Mouse (Mus musculus): ENCODE data around the gene Tctn1. TPM values are rescaled to one million over a fixed set of nuclear protein-coding genes. Genes with fewer than 3 reads are reported as not detected.

Gene Tctn1
- total RNA-seq, 1 experiment from 2014 or later: 8.8 TPM

GRCm38 (mm10) chr5:122251895-122252606 lies 12.2 kb downstream of the Tctn1 start:
- no peak for ATAC-seq (replicated peaks; ENCODE audit: low read depth, poor library complexity, severe bottlenecking)

- ATAC-seq (replicated peaks; ENCODE audit: low read depth, poor library complexity, severe bottlenecking): no peak
Observed at GRCm38 (mm10) chr5:122249281-122249680, 15.0 kb downstream of the Tctn1 start.

GRCm38 (mm10) chr5:122247934-122248333 lies 16.3 kb downstream of the Tctn1 start:
- ATAC-seq (replicated peaks; ENCODE audit: low read depth, poor library complexity, severe bottlenecking): no peak

- ATAC-seq (replicated peaks; ENCODE audit: low read depth, poor library complexity, severe bottlenecking): no peak
Observed at GRCm38 (mm10) chr5:122247529-122247928, 16.7 kb downstream of the Tctn1 start.

- ATAC-seq (replicated peaks; ENCODE audit: low read depth, poor library complexity, severe bottlenecking): no peak
Observed at GRCm38 (mm10) chr5:122246547-122247167, 17.6 kb downstream of the Tctn1 start.

GRCm38 (mm10) chr5:122245186-122245585 lies 19.1 kb downstream of the Tctn1 start:
- ATAC-seq (replicated peaks; ENCODE audit: low read depth, poor library complexity, severe bottlenecking): 0 out of 2 replicates have a peak, but pooled peaks have one; percentile 19

GRCm38 (mm10) chr5:122243781-122244523 lies 20.3 kb downstream of the Tctn1 start:
- ATAC-seq (replicated peaks; ENCODE audit: low read depth, poor library complexity, severe bottlenecking): no peak

- peak; percentile 61 for ATAC-seq (replicated peaks; ENCODE audit: low read depth, poor library complexity, severe bottlenecking)
Observed at GRCm38 (mm10) chr5:122242521-122243123, 21.6 kb downstream of the Tctn1 start.

- no peak for ATAC-seq (replicated peaks; ENCODE audit: low read depth, poor library complexity, severe bottlenecking)
Observed at GRCm38 (mm10) chr5:122240989-122241388, 23.3 kb downstream of the Tctn1 start.

- ATAC-seq (replicated peaks; ENCODE audit: low read depth, poor library complexity, severe bottlenecking): no peak
Observed at GRCm38 (mm10) chr5:122240521-122240920, 23.7 kb downstream of the Tctn1 start.

GRCm38 (mm10) chr5:122239618-122240017 lies 24.6 kb downstream of the Tctn1 start:
- no peak for ATAC-seq (replicated peaks; ENCODE audit: low read depth, poor library complexity, severe bottlenecking)

GRCm38 (mm10) chr5:122237200-122237599 lies 27.1 kb downstream of the Tctn1 start:
- no peak for ATAC-seq (replicated peaks; ENCODE audit: low read depth, poor library complexity, severe bottlenecking)

GRCm38 (mm10) chr5:122235196-122235836 lies 28.9 kb downstream of the Tctn1 start:
- ATAC-seq (replicated peaks; ENCODE audit: low read depth, poor library complexity, severe bottlenecking): 0 out of 2 replicates have a peak, but pooled peaks have one; percentile 20

- ATAC-seq (replicated peaks; ENCODE audit: low read depth, poor library complexity, severe bottlenecking): peak; percentile 66
Observed at GRCm38 (mm10) chr5:122234319-122235195, 29.7 kb downstream of the Tctn1 start.

GRCm38 (mm10) chr5:122233695-122234094 lies 30.6 kb downstream of the Tctn1 start:
- ATAC-seq (replicated peaks; ENCODE audit: low read depth, poor library complexity, severe bottlenecking): no peak

GRCm38 (mm10) chr5:122233077-122233581 lies 31.1 kb downstream of the Tctn1 start:
- ATAC-seq (replicated peaks; ENCODE audit: low read depth, poor library complexity, severe bottlenecking): peak; percentile 60

GRCm38 (mm10) chr5:122232004-122232403 lies 32.3 kb downstream of the Tctn1 start:
- ATAC-seq (replicated peaks; ENCODE audit: low read depth, poor library complexity, severe bottlenecking): no peak

GRCm38 (mm10) chr5:122231431-122231830 lies 32.8 kb downstream of the Tctn1 start:
- 0 out of 2 replicates have a peak, but pooled peaks have one; percentile 20 for ATAC-seq (replicated peaks; ENCODE audit: low read depth, poor library complexity, severe bottlenecking)

- no peak for ATAC-seq (replicated peaks; ENCODE audit: low read depth, poor library complexity, severe bottlenecking)
Observed at GRCm38 (mm10) chr5:122230816-122231215, 33.4 kb downstream of the Tctn1 start.

Measured in common myeloid progenitor, adult 5-6 weeks (primary cell).